In the genomic region with DNA sequence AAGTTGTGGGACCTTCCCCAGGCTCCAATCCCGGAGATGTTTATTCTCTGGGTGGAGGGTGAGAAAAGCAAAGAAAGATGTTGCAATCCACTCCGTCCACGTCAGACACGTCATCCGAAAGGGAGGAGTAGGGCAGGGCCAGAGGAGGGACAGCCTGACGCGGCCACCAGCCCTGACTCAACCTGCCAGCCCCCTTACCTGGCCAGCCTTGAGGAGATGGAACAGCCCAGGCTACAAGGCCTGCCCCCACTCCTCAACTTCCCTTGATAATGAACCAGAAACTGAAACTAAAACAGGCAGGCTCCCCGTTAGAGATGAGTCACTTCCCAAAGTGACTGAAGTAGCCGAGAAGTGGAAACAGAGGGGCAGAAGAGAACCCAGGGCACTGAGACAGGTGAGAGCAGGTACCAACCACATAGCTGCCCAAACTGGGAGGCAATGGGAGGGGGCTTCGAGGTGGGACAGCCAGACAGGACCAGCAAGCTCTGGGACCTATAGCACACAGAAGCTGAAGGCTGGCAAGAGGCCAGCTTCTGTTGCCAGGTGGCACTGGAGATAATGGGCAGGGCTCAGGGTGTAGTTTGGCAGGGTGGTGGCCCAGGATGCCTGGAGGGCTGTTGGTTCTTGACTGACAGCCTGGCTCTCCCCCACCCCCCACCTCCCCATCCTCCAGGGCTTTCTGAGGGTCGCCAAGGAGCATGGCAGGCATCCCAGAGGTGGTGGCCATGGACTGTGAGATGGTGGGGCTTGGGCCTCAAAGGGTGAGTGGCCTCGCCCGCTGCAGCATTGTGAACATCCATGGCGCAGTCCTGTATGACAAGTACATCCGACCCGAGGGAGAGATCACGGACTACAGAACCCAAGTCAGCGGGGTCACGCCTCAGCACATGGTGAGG, we compare ENCODE assay signal across 8 mouse cellular contexts. TPM values are rescaled to one million over a fixed set of nuclear protein-coding genes. Genes with fewer than 3 reads are reported as not detected.
DNase-seq lines count a peak whose midpoint lies in the region; ATAC-seq and TF ChIP-seq lines count a peak whose summit lies in the region.

No protein-coding gene starts in this region.

- no peak for TF ChIP-seq CTCF in left cerebral cortex, adult 2 months (IDR thresholded peaks at IDR 0.05)

- DNase-seq in left cerebral cortex, adult 2 months (ENCODE audit: extremely low spot score in 1 of 2, low spot score in 2 of 2) = no peak
- no peak for DNase-seq in left cerebral cortex, adult 11 months (ENCODE audit: low spot score)
- peak; percentile 69 for DNase-seq in adrenal gland, adult 8-10 months
- peak; percentile 40 to 47 for DNase-seq in spleen, adult 18-20 months
- no peak for DNase-seq in testis, postnatal 10 days (ENCODE audit: low spot score)

- H3K9ac ChIP-seq in heart, embryonic 14.5 days (ENCODE audit: low read length) = no peak overlapping the region
- peak overlapping the region; percentile 81 for H3K9ac ChIP-seq in liver, embryonic 16.5 days (ENCODE audit: low read depth, low read length)
- H3K9ac ChIP-seq in midbrain, embryonic 16.5 days (ENCODE audit: low read depth, low read length) = no peak overlapping the region

- ATAC-seq in heart, embryonic 14.5 days (ENCODE audit: insufficient number of reproducible peaks, insufficient read depth, low FRiP score, low read depth) = no peak; the same call in 1 of the 2 replicates
- peak; percentile 94 for ATAC-seq in liver, embryonic 16.5 days (ENCODE audit: low read depth)
- no peak for ATAC-seq in midbrain, embryonic 16.5 days

- peak overlapping the region; percentile 37 for H3K4me3 ChIP-seq in left cerebral cortex, adult 2 months
- no peak overlapping the region; a peak in 1 of 4 replicates for H3K4me3 ChIP-seq in heart, embryonic 14.5 days (ENCODE audit: control insufficient read depth in 1 of 2, insufficient read depth in 1 of 2, low read depth in 1 of 2, low read length in 2 of 2)
- H3K4me3 ChIP-seq in liver, embryonic 16.5 days (ENCODE audit: low read depth, low read length) = peak overlapping the region; percentile 69
- H3K4me3 ChIP-seq in midbrain, embryonic 16.5 days (ENCODE audit: low read depth, low read length) = no peak overlapping the region

- intact Hi-C loops in left cerebral cortex, adult 2 months (cut with DNase I) = no loop called here

- H3K27ac ChIP-seq in left cerebral cortex, adult 2 months = no peak overlapping the region
- no peak overlapping the region for H3K27ac ChIP-seq in heart, embryonic 14.5 days (replicated peaks in 1 of 2; ENCODE audit: control insufficient read depth in 1 of 2, insufficient read depth in 1 of 2, low read depth in 2 of 2, low read length in 2 of 2)
- peak overlapping the region; percentile 94 for H3K27ac ChIP-seq in liver, embryonic 16.5 days (ENCODE audit: low read length)
- H3K27ac ChIP-seq in midbrain, embryonic 16.5 days (ENCODE audit: low read length) = no peak overlapping the region

- WGBS in heart, embryonic 14.5 days = 63% methylated on average over 19 of the region's 19 CpGs
- 24% methylated on average over 19 of the region's 19 CpGs for WGBS in liver, embryonic 16.5 days (ENCODE audit: insufficient replicate concordance)
- WGBS in midbrain, embryonic 16.5 days = 82% methylated on average over 19 of the region's 19 CpGs

- H3K36me3 ChIP-seq in heart, embryonic 14.5 days (ENCODE audit: control insufficient read depth, insufficient read depth, low read length) = peaks cover 9% of the 10 kb centered on the region; the same call in 1 of the 2 replicates
- H3K36me3 ChIP-seq in liver, embryonic 16.5 days (ENCODE audit: control insufficient read depth, insufficient read depth) = peaks cover 13% of the 10 kb centered on the region
- no peaks in the 10 kb centered on the region for H3K36me3 ChIP-seq in midbrain, embryonic 16.5 days (ENCODE audit: control insufficient read depth, insufficient read depth, low read length)

- no peaks in the 10 kb centered on the region for H3K9me3 ChIP-seq in heart, embryonic 14.5 days (ENCODE audit: control insufficient read depth, low read length)
- no peaks in the 10 kb centered on the region for H3K9me3 ChIP-seq in liver, embryonic 16.5 days (replicated peaks; ENCODE audit: control insufficient read depth, low read length)
- no peaks in the 10 kb centered on the region for H3K9me3 ChIP-seq in midbrain, embryonic 16.5 days (replicated peaks; ENCODE audit: control insufficient read depth, low read length, poor library complexity, severe bottlenecking)

- no peaks in the 10 kb centered on the region for H3K27me3 ChIP-seq in heart, embryonic 14.5 days (ENCODE audit: control insufficient read depth, insufficient read depth, low read length)
- no peaks in the 10 kb centered on the region for H3K27me3 ChIP-seq in liver, embryonic 16.5 days (ENCODE audit: control insufficient read depth, insufficient read depth, low read depth, low read length)
- no peaks in the 10 kb centered on the region; the same call in 1 of the 2 replicates for H3K27me3 ChIP-seq in midbrain, embryonic 16.5 days (ENCODE audit: control insufficient read depth, insufficient read depth, low read depth, low read length)

- peaks cover 12 to 15% of the 10 kb centered on the region in 2 experiments for H3K4me1 ChIP-seq in heart, embryonic 14.5 days (ENCODE audit: control insufficient read depth in 2 of 2, insufficient read depth in 2 of 2, low read length in 2 of 2)
- H3K4me1 ChIP-seq in liver, embryonic 16.5 days (ENCODE audit: control insufficient read depth, low read depth, low read length) = peaks cover 32% of the 10 kb centered on the region
- H3K4me1 ChIP-seq in midbrain, embryonic 16.5 days (ENCODE audit: control insufficient read depth, insufficient read depth, low read length) = peaks cover 10% of the 10 kb centered on the region; the same call in 1 of the 2 replicates

- peak overlapping the region; percentile 46 for H3K4me2 ChIP-seq in heart, embryonic 14.5 days (ENCODE audit: low read length)
- H3K4me2 ChIP-seq in liver, embryonic 16.5 days (ENCODE audit: low read depth, low read length) = peak overlapping the region; percentile 90
- no peak overlapping the region for H3K4me2 ChIP-seq in midbrain, embryonic 16.5 days (ENCODE audit: low read length)

RNA-seq across cellular contexts. Expression of gene Isg20, which starts 0.7 kb away (rescaled TPM):
- total RNA-seq in left cerebral cortex, adult 2 months (2021) = 1 to 10 TPM in 1 of 2 experiments, under 1 TPM in 1; 0.65 to 1.2 TPM
- 10 to 100 TPM in 1 of 4 experiments, 1 to 10 TPM in 3; 5.0 to 10.9 (median 7.5) TPM for total RNA-seq in adrenal gland, adult 8-10 months (2022)
- polyA plus RNA-seq in heart, embryonic 14.5 days (2014; fragmentation: Nextera tagmentation; extraction: Ambion mirVana) = 1.9 and 3.2 TPM in 2 replicates
- polyA plus RNA-seq in liver, embryonic 16.5 days (2015; fragmentation: Nextera tagmentation; extraction: Ambion mirVana) = 129 and 138 TPM in 2 replicates
- polyA plus RNA-seq in midbrain, embryonic 16.5 days (2015; fragmentation: Nextera tagmentation; extraction: Ambion mirVana) = 1.1 and 2.7 TPM in 2 replicates

RNA-seq across cellular contexts. Expression of gene Aen, which starts 18.2 kb away (rescaled TPM):
- total RNA-seq in left cerebral cortex, adult 2 months (2021) = 10 to 100 TPM; 20.6 to 22.1 TPM
- 10 to 100 TPM; 45.0 to 51.0 (median 50.0) TPM for total RNA-seq in adrenal gland, adult 8-10 months (2022)
- polyA plus RNA-seq in heart, embryonic 14.5 days (2014; fragmentation: Nextera tagmentation; extraction: Ambion mirVana) = 25.3 and 27.8 TPM in 2 replicates
- polyA plus RNA-seq in liver, embryonic 16.5 days (2015; fragmentation: Nextera tagmentation; extraction: Ambion mirVana) = 13.6 and 13.8 TPM in 2 replicates
- 48.5 and 54.0 TPM in 2 replicates for polyA plus RNA-seq in midbrain, embryonic 16.5 days (2015; fragmentation: Nextera tagmentation; extraction: Ambion mirVana)

Comparison
In these comparisons a context has a peak if more than half of its experiments do, and no peak if none do; other contexts are left out.
1. DNase-seq: peak in adrenal gland, adult 8-10 months (single experiment) and spleen, adult 18-20 months (2 of 2); none in left cerebral cortex, adult 2 months (0 of 2), left cerebral cortex, adult 11 months (single experiment) and testis, postnatal 10 days (single experiment).
2. H3K4me3 ChIP-seq: peak in left cerebral cortex, adult 2 months (single experiment) and liver, embryonic 16.5 days (single experiment); none in heart, embryonic 14.5 days (0 of 2) and midbrain, embryonic 16.5 days (single experiment).
3. RNA of gene Isg20, which starts 0.7 kb away (polyA plus RNA-seq): 129 to 138 TPM in liver, embryonic 16.5 days; 1.1 to 2.7 TPM in midbrain, embryonic 16.5 days and 1.9 to 3.2 TPM in heart, embryonic 14.5 days; every median in the first group is over 10 times any median in the second.